Mouse (Mus musculus) heart, adult 2 months (tissue): ENCODE data around the gene Cdh5. TPM values are rescaled to one million over a fixed set of nuclear protein-coding genes. Genes with fewer than 3 reads are reported as not detected.
"Not testable (repeated sequence)": the region's sequence is repeated elsewhere in the genome, so short reads cannot be mapped to it uniquely, and the experiment has no call there.

Experiments
- DNase-seq, 2 experiments: peaks; one replicate each; pipeline ENCODE4 v3.0.0; 2021
- H3K27ac ChIP-seq: fragments of 200-600 bp; 2 replicates; pipeline ENCODE4 v1.8.1; 2022
- H3K27me3 ChIP-seq: fragments of 200-500 bp; 2 replicates; pipeline ENCODE4 v1.6.1; 2012; ENCODE audit warnings: mild to moderate bottlenecking, low read length, inconsistent platforms, mixed read lengths; ENCODE audit not compliant: control insufficient read depth, insufficient read depth
- H3K36me3 ChIP-seq: fragments of 200-500 bp; 2 replicates; pipeline ENCODE4 v1.6.1; 2012; ENCODE audit warnings: low read length, inconsistent platforms; ENCODE audit not compliant: control insufficient read depth, insufficient read depth
- H3K4me1 ChIP-seq: fragments of 200-500 bp; 2 replicates; pipeline ENCODE4 v1.6.1; 2011; ENCODE audit warnings: low read length; ENCODE audit not compliant: control insufficient read depth, insufficient read depth
- H3K4me3 ChIP-seq: fragments of 200-600 bp; 2 replicates; pipeline ENCODE4 v1.8.1; 2022
- H3K79me2 ChIP-seq: fragments of 200-500 bp; replicated peaks from 2 replicates; pipeline ENCODE4 v1.6.1; 2012; ENCODE audit warnings: mild to moderate bottlenecking, inconsistent platforms, low read length, moderate library complexity, mixed read lengths; ENCODE audit not compliant: control insufficient read depth, insufficient read depth
- H3K9ac ChIP-seq: fragments of 200-500 bp; 2 replicates; pipeline ENCODE4 v1.6.1; 2012; ENCODE audit warnings: low read depth, mild to moderate bottlenecking, control low read depth, inconsistent platforms, low read length, mixed read lengths
- CTCF ChIP-seq: fragments of 200-600 bp; IDR thresholded peaks from 2 replicates; pipeline ENCODE4 v1.8.1; 2022; ENCODE audit warnings: antibody characterized with exemption, mild to moderate bottlenecking, moderate library complexity
- EP300 ChIP-seq: fragments of 200-500 bp; IDR thresholded peaks from 2 replicates; pipeline ENCODE4 v1.6.1; 2011; ENCODE audit warnings: low read depth, low read length, control low read depth; ENCODE audit not compliant: insufficient read depth
- POLR2A ChIP-seq: fragments of 200-500 bp; IDR thresholded peaks from 2 replicates; pipeline ENCODE4 v1.6.1; 2011; ENCODE audit warnings: mild to moderate bottlenecking, low read depth, low read length, control low read depth; ENCODE audit not compliant: insufficient read depth
- WGBS: fragments of 180-500 bp; shearing (Covaris S2); methylation state at CpG from one replicate; pipeline ENCODE4 v1.1.7; 2018; 5-methylcytosine and 5-hydroxymethylcytosine counted together
- intact Hi-C: fragments of 180-260 bp; cut with DNase I; formaldehyde crosslinking; loops from one replicate; pipeline ENCODE4 v1.15.1; 2025
- polyA plus RNA-seq: library from polyadenylated mRNA; depleted of rRNA; stranded (reverse); fragments of >200 nt; gene quantifications from 2 replicates; pipeline ENCODE4 v1.2.3, GENCODE M21; 2012
- total RNA-seq, 2 experiments: library from RNA; stranded (reverse); gene quantifications; 2 replicates each; pipeline ENCODE4 v1.2.3; 2021

Cdh5 gene
- total and polyA plus RNA-seq, 3 experiments: 112 to 115 (median 113) TPM

DNA sequence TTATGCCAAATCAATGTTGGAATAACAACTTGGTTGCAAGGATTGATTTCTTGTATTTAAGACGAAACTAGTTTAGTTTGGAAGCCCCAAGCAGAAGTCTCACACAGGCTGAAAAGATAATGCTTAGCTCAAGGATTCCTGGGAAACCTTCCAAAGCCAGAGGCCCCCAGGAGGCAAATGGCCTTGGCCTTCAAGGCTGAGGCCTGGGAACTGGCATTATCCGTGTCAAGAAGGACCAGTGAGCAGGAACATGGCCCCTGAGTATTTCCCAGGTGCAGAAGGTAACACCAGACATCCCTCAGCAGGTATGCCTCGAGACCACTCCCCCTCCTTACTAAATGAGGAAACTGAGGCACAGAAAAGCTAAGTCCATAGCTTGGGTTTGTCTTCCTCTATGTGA is 12.5 kb upstream of the Cdh5 start:
- Histone ChIP-seq H3K27ac (no peak overlapping the region), H3K27me3 (no peaks in the 10 kb centered on the region), H3K4me3 (no peak overlapping the region), H3K79me2 (no peaks in the 10 kb centered on the region), H3K4me1 (peaks cover 1% of the 10 kb centered on the region), H3K36me3 (no peaks in the 10 kb centered on the region), H3K9ac (no peak overlapping the region)
- intact Hi-C loops: no loop called here
- 70% methylated on average over 3 of the region's 3 CpGs for WGBS
- TF ChIP-seq POLR2A: no peak
- TF ChIP-seq CTCF: no peak
- no peak for TF ChIP-seq EP300
- peak in 1 of 2 experiments; percentile 4 for DNase-seq

DNA sequence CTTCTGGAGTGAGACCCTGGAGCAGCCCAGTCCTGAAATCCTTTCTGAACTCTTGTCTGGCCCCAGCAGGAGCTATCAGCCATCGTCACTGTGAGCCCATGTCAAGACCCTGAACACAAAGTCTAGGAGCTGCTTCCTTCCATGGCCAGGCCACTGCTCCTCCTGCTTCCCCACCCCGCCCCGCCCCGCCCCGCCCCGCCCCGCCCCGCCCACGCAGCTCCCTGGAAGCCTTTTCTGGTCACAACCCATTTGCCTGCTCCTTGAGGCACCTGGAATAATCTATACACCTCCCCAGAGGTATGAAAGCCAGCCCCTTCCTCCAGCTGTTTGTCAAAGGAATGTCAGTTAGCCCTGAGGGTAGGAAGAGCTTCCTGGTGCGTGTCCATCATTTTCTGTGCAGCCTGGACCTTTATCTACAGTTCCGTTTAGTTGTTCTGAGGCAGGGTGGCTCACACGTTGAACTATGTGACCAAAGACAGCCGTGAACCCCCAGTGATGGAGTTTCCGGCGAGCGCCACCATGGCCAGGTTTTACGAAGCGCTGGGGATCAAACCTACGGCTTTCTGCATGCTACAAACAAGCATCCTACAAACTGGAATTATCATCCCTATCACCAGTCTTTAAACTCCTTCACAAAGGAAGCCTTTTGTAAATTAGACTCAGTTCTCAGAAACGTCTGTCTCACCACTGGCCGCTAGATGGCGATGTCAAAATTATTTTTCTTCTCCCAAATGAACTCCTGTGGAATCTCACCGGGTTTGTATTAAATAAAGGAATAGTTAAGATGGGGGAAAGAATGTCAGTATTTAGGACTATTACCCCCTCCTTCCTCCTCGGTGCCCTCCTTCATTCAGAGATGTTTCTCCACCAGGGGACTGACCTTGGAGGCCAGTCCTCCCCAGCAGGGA is 10.2 kb upstream of the Cdh5 start:
- H3K79me2 ChIP-seq, H3K36me3 ChIP-seq, H3K4me3 ChIP-seq, H3K27ac ChIP-seq, H3K9ac ChIP-seq, H3K27me3 ChIP-seq, H3K4me1 ChIP-seq: not testable (repeated sequence)
- 4% methylated on average over 24 of the region's 24 CpGs for WGBS
- TF ChIP-seq CTCF: peak; percentile 75
- DNase-seq: peak in 1 of 2 experiments; percentile 30
- intact Hi-C loops: loop anchor here (2.0 to 5.0 kb wide), 2 partner anchors 36 to 130 kb away; no protein-coding TSS in a partner anchor

DNA sequence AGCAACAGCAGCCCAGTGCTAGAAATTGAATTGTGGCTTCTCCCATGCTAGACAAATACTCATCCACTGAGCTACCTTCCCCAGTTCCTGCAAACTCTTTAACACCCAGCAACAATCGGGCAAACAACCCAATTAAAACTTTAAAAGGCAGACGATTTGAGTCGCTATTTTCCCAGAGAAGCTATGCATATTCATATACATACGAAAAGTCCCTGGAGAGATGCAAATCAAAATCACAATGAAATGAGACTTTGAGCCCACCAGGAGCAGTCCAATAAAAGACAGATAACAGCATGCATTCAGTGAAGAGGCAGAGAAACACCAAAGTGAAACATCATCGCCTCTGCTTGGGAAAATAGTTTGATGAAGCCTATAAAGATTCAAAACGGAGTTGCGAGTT is 8.1 kb upstream of the Cdh5 start:
- no peak for DNase-seq
- WGBS: 70% methylated on average over 7 of the region's 7 CpGs
- Histone ChIP-seq H3K27ac (no peak overlapping the region), H3K4me3 (no peak overlapping the region), H3K27me3 (no peaks in the 10 kb centered on the region), H3K4me1 (peaks cover 11% of the 10 kb centered on the region), H3K36me3 (no peaks in the 10 kb centered on the region), H3K79me2 (no peaks in the 10 kb centered on the region), H3K9ac (no peak overlapping the region)
- intact Hi-C loops: loop anchor here (5.0 kb wide), 1 partner anchor 34 kb away; no protein-coding TSS in a partner anchor
- TF ChIP-seq EP300: no peak
- TF ChIP-seq CTCF: no peak
- no peak for TF ChIP-seq POLR2A

DNA sequence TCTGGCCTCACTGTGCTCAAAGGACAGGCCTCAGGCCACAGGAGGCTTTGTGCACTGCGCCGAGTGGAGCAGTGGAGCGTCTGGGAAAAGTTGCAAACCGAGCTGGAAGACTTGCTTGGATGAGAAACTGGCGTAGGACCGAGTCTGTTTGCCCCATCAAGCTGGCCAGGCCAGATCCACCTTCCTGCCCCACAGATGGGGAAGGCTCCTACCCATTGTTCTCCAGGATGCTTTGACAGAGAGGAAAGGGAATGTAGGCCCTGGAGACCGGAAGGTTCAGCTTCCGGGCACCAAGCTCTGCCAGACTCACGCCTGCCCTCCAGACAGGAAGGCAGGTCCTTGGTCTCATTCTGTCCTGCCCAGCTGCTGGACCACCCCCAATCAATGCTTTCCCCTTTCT is 5.8 kb upstream of the Cdh5 start:
- no peaks in the 10 kb centered on the region for H3K27me3 ChIP-seq
- DNase-seq: peak; percentile 64 to 76
- intact Hi-C loops: no loop called here
- peak overlapping the region; percentile 38; the same call in 1 of the 2 replicates for H3K9ac ChIP-seq
- H3K4me3 ChIP-seq: no peak overlapping the region
- 50% methylated on average over 9 of the region's 9 CpGs for WGBS
- H3K36me3 ChIP-seq: no peaks in the 10 kb centered on the region
- peak; percentile 47; the same call in 1 of the 2 replicates for TF ChIP-seq POLR2A
- TF ChIP-seq CTCF: no peak
- peak; percentile 93 for TF ChIP-seq EP300
- peak overlapping the region; percentile 77 for H3K27ac ChIP-seq
- peaks cover 21% of the 10 kb centered on the region for H3K4me1 ChIP-seq
- H3K79me2 ChIP-seq: no peaks in the 10 kb centered on the region

DNA sequence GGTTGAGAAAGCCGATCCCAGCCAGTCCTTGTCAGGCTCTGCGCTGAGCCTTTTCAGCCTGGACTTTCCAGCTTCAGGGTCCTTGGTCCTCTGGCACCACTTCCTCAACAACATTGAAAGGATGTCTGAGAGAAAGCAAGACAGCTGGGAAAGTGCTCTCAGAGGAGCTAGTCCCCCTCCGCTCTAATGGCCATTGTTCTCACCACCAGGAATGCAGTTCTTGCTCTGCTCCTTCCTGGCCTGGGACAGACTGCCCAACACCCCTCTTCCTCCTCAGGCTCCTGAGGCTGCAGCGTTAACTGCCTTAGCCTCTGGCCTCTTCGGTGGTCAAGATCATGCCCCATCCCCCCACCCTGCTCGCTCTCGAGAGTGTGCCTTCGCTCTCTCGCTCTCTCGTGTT is 4.8 kb upstream of the Cdh5 start:
- Histone ChIP-seq H3K4me1 (peaks cover 24% of the 10 kb centered on the region), H3K79me2 (no peaks in the 10 kb centered on the region), H3K27me3 (no peaks in the 10 kb centered on the region), H3K27ac (peak overlapping the region; percentile 77), H3K4me3 (no peak overlapping the region), H3K9ac (no peak overlapping the region), H3K36me3 (no peaks in the 10 kb centered on the region)
- TF ChIP-seq EP300 (peak; percentile 98), CTCF (no peak), POLR2A (peak; percentile 63; the same call in 1 of the 2 replicates)
- peak; percentile 42 to 64 for DNase-seq
- intact Hi-C loops: no loop called here
- 37% methylated on average over 10 of the region's 10 CpGs for WGBS

DNA sequence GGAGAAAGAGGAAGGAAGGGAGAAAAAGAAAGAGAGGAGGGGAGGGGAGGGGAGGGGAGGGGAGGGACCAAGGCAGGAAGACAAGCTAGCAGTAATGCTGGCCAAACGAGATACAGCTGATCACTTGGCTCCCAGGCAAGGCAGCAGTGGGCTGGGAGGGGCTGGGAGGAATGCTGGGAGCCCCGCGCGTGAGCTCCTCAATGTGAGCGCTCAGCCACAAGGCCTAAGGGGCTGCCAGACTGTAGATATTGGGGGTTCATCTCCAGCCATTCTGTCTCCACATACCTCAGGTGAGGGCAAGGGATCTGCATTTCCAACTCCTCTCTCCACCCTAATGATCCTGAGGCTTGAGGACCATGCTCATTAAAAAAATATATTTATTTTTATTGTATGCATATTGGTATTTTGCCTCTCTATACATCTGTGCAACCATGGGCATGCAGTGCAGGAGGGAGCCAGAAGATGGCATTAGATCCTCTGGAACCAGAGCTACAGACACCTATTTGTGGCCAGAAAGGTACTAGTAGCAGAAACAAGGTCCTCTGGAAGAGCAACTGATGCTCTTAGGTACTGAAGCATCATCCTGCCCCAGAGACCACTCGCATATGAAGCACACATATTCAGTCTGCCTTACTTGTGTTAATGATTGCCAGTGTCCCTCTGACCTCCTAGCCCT is 2.6 kb upstream of the Cdh5 start:
- peak in 1 of 2 experiments; percentile 63 for DNase-seq
- 15% methylated on average over 5 of the region's 6 CpGs for WGBS
- H3K27ac ChIP-seq: peak overlapping the region; percentile 76
- H3K4me3 ChIP-seq: peak overlapping the region; percentile 7; the same call in 1 of the 2 replicates
- TF ChIP-seq POLR2A (no peak), CTCF (peak; percentile 83)
- no peak overlapping the region for H3K9ac ChIP-seq
- H3K79me2 ChIP-seq: 0 out of 2 replicates have a peak, but pooled peaks cover 1% of the 10 kb centered on the region
- H3K36me3 ChIP-seq: no peaks in the 10 kb centered on the region
- H3K4me1 ChIP-seq: peaks cover 23% of the 10 kb centered on the region
- no peaks in the 10 kb centered on the region for H3K27me3 ChIP-seq
- intact Hi-C loops: loop anchor here (2.0 kb wide), 1 partner anchor 48 kb away; no protein-coding TSS in a partner anchor
